Mouse (Mus musculus): Measurements from ENCODE around the gene Aldh4a1.

DNA sequence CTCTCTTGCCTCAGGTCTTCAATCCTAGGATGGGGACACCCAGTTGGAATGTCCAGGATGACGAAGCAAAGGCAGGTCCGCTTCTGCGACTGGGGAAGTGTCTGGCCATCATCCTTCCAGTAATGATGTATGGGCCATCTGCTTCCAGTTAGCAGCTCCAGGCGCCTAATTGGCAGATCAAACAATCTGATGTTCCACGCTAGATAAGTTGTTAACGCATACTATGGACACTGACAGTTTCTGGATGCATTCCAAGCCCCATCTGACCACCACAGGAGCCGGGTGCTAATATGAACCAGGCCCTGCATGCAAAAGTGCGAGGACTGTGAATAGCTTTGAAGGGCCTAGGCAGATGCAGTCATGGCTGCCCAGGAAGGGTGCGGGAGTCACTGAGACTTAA is 53.0 kb downstream of the Aldh4a1 start:
- TF ChIP-seq CTCF (IDR thresholded peaks at IDR 0.05; ENCODE audit: low read depth, low read length): no peak
- TF ChIP-seq POLR2A (IDR thresholded peaks at IDR 0.05; ENCODE audit: extremely low read depth, insufficient read depth, low read length): no peak
